Mouse (Mus musculus): ENCODE measurements at regions not wholly inside any gene's neighbourhood (a gene's known extent, or its start where the extent isn't known, plus 50 kb on each side); places are given as distances from the start of the nearest gene placed in this dataset.

- TF ChIP-seq CTCF (IDR thresholded peaks at IDR 0.05; ENCODE audit: extremely low read depth, insufficient read depth, insufficient read length, insufficient replicate concordance) (no peak), POLR2A (IDR thresholded peaks at IDR 0.05; ENCODE audit: low read depth, low read length) (no peak)
Measured at GRCm38 (mm10) chr12:114609171-114609570, 1065.5 kb downstream of the Adam6a start.
